Mouse (Mus musculus): ENCODE results near the gene Skap1.
"Not testable (repeated sequence)": the region's sequence is repeated elsewhere in the genome, so short reads cannot be mapped to it uniquely, and the experiment has no call there.

- not testable (repeated sequence) for TF ChIP-seq POLR2A (IDR thresholded peaks at IDR 0.05; ENCODE audit: low read depth, low read length); CTCF (IDR thresholded peaks at IDR 0.05; ENCODE audit: borderline replicate concordance, insufficient read depth, low read length)
Measured at GRCm38 (mm10) chr11:96778061-96778627, 313.8 kb downstream of the Skap1 start.
